Mouse (Mus musculus) CD4-positive, CD25-positive, alpha-beta regulatory T cell, adult 9 weeks (primary cell): Measurements from ENCODE around the gene Cxcl17. TPM values are rescaled to one million over a fixed set of nuclear protein-coding genes. Genes with fewer than 3 reads are reported as not detected.

Experiments
- polyA plus RNA-seq: library from polyadenylated mRNA; unstranded; fragments of 100-300 nt; shearing (Covaris generic); gene quantifications from one replicate; pipeline ENCODE4 v1.2.1, GENCODE M21; 2017

The Cxcl17 gene
- polyA plus RNA-seq: 0.62 TPM

DNA sequence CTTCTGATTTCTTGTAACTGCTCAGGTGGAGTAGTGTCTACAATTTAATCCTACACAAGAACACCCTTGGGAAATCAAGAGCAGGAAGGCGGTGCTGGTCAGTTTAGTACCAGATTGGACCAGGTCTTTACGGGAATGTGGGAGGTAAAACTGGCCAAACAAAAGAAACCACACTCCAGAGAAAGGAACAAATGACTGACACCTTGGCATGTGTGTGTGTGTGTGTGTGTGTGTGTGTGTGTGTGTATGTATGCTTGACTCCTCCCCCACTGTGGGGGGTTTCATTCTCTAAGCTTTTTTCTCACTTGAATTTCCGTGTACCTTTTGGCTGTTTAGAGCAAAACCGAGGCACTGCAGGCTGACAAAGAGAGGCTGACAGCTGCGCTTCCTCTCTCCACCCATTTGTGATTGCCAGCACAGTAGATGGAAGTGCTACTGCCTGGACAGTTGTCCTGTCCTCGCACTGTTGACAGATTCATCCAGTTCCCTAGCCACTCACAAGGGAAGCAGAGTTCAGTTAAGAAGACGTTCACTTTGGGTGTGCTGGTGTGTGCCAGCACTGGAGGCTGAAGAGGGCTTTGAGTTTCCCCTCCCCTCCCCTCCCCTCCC, at the start of gene Cxcl17:
Gene Cxcl17 (minus strand): TSS at position 54 of the 609 bp plus-strand sequence.

DNA sequence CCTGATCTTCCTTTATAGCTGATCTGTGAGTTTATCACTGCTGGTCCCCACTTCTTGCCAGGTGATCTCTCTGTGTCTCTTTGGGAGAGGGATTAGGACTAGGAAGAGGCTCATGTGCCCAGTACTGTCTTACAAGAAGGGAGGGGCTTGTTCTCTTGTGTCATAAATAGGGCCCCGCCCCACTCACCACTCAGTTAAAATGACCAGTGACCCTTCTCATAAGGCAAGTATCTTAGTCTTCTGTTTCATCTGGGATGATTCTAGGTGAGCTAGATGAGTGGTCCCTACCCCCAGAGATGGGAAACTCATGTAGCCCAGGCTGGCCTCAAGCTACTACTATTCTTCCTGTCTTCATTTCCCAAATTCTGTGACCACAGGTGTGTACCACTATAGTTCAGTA, 14.1 kb downstream of the Cxcl17 start, which contains the start of gene Lipe:
Gene Lipe (minus strand): TSS at position 101 of the 400 bp plus-strand sequence.

DNA sequence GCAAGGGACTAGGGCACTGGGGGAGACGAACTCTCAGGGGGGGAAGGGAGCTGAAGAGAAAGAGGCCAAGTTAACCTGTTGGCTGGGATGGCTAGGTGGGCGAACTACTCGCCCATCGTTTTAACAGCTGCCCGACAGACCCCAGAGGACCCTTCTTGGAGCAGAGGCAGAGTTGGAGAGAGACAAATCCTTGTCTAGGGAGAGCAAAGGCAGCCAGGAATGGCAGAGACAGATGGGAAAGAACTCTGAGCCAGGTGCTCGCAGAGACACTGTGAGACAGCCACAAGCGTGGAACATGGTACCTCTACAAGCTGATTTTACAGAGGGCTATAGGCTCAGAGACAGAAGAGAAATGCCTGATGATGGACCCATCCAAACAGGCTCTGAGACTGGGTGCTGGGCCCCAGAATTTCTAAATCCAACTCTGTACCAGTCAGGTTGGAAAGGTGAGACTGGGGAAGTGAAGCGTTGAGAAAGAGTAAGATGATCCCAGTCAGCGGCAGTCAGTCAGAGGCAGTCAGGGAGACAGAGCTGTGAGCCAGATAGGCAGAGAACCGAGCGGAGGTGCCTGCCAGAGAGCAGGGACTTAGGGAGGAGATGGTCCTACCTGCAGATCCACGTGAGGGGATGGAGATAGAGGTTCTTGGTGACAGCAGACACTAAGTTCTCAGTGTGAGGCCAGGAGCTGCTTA, 43.5 kb downstream of the Cxcl17 start, which contains the start of gene Cnfn:
Gene Cnfn (minus strand): TSS at position 667 of the 692 bp plus-strand sequence.

Other genes with a start within 250 kb of the Cxcl17 start
- 124 TPM for gene Pou2f2, start 233.2 kb downstream of the Cxcl17 start, polyA plus RNA-seq
- 45.4 TPM for gene Dedd2, start 192.3 kb downstream of the Cxcl17 start, polyA plus RNA-seq
- gene Zfp526, start 191.5 kb downstream of the Cxcl17 start, polyA plus RNA-seq: 4.5 TPM
- 6.8 TPM for gene Gsk3a, start 175.0 kb downstream of the Cxcl17 start, polyA plus RNA-seq
- 1.1 TPM for gene Erf, start 162.1 kb downstream of the Cxcl17 start, polyA plus RNA-seq
- 40.8 TPM for gene Cic, start 145.2 kb downstream of the Cxcl17 start, polyA plus RNA-seq
- 46.0 TPM for gene Pafah1b3, start 114.9 kb downstream of the Cxcl17 start, polyA plus RNA-seq
- gene Prr19, start 111.5 kb downstream of the Cxcl17 start, polyA plus RNA-seq: not detected
- gene Tmem145, start 106.8 kb downstream of the Cxcl17 start, polyA plus RNA-seq: not detected
- 0.22 TPM for gene Megf8, start 95.7 kb downstream of the Cxcl17 start, polyA plus RNA-seq
- gene Cnfn, start 43.2 kb downstream of the Cxcl17 start, polyA plus RNA-seq: not detected
- 17.7 TPM for gene Lipe, start 14.2 kb downstream of the Cxcl17 start, polyA plus RNA-seq
- gene Ceacam1, start 64.7 kb upstream of the Cxcl17 start, polyA plus RNA-seq: 0.89 TPM
- gene Ceacam2, start 127.0 kb upstream of the Cxcl17 start, polyA plus RNA-seq: not detected
- not detected for gene Erich4, start 203.0 kb upstream of the Cxcl17 start, polyA plus RNA-seq
- gene Dmac2, start 206.5 kb upstream of the Cxcl17 start, polyA plus RNA-seq: 89.7 TPM
- gene B3gnt8, start 213.8 kb upstream of the Cxcl17 start, polyA plus RNA-seq: 0.33 TPM
- gene Bckdha, start 246.1 kb upstream of the Cxcl17 start, polyA plus RNA-seq: 65.1 TPM
- 151 TPM for gene Exosc5, start 246.3 kb upstream of the Cxcl17 start, polyA plus RNA-seq